Mouse (Mus musculus) cerebellum, adult 18-20 months (tissue): ENCODE results near the gene Lrwd1.

Experiments
- DNase-seq, 2 experiments: peaks; one replicate each; pipeline ENCODE4 v3.0.0; 2021

Gene Lrwd1

DNA sequence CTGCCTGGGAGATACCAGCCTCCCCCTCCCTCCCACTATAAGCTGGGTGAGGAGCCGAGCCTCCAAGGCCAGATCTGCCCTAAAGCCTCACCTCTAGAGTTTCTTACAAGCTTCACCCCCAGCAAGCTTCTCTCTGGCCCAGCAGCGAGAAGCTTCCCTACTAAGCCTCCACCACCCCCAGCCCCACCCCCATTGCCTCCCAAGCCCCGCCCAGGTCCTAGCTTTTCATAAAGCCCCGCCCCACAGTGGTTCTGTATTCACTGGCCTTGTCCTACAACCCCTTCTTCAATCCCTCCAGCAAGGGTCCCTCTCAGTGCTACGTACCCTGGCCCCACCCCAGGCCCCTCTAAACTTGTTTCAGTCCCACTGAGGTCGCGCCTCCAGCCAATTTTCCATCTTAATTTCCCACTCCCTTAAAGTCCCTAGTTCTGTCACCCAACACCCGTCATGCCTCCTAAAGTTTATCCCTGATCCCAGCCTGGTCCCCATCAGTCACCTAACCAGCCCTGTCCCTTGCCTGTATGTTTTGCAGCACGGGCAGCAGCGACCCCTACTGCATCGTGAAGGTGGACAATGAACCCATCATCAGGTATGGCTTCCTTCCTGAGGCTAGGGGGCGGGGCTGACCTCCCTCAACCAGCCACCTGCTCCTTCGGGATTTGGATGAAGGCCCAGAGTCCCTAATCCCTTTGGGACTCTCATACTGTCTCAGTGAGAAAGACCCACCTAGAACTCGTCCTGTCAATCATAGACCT is 46.9 kb downstream of the Lrwd1 start:
- DNase-seq: peak in 1 of 2 experiments; percentile 31

GRCm38 (mm10) chr5:136086290-136086689 is 49.6 kb downstream of the Lrwd1 start:
- DNase-seq: no peak

DNA sequence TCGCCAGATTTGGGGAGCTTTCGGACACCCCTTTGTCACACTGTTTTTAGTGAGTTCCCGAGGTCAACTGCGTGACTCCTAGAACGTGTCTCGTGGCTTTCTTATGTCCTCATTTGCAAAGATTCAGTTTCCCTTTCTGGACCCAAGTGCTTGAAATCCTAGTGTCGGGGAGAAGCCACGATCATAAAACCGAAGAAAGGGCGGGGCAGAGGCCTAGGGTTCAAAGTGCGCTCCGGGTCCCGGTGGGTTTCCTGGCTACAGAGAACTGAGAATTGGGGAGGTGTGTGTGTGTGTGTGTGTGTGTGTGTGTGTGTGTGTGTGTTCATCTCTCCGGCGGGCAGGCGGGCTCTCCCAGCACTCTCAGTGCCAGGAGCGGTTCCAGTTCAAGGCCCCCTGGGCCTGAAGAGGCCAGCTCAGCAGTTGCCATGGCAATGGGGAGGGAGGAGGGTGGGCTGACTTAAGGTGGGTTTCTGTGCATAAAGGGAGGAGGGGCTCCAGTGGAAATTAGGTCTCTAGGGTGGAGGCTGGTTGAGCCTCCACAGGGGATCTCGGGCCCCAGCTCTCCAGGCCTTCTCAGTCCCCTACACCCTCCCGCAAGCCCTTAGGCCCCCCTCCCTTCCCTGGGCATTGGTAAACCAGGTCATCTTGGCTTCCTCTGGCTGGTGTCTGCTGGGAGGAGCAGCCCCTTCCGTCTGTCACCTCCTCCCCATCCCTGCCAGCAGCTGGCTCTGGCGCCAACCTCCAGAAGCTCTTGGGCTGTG is 50.8 kb downstream of the Lrwd1 start:
- DNase-seq: peak; percentile 50 to 73

- peak; percentile 29 to 35 for DNase-seq
These were observed 51.6 kb downstream of the Lrwd1 start for GRCm38 (mm10) chr5:136084144-136084881.

DNA sequence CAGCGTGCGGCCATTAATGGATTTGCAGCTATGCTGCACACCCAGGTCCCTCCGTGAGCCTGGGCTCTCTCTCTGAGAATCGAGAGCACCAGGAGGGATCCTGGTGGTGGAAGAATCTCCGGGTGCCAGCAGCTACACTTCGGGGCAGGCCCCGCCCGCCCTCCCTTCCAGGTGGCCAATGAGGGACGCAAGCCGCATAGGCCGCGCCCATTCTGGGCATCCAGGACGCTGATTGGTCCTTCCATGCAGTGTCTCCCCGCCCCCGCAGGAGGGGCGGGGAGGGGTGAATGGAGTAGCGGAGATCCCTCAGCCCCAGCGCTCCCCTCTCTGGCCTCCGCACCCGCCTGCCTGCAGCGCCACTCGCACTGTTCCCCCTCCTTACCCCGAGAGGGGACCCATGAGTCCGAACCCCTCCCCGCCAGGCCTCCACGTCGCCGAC is 52.2 kb downstream of the Lrwd1 start, which contains the start of gene Rasa4:
Gene Rasa4, plus strand, starts transcription at position 248 of the 439 bp plus-strand sequence.
- peak; percentile 94 to 96 for DNase-seq

DNA sequence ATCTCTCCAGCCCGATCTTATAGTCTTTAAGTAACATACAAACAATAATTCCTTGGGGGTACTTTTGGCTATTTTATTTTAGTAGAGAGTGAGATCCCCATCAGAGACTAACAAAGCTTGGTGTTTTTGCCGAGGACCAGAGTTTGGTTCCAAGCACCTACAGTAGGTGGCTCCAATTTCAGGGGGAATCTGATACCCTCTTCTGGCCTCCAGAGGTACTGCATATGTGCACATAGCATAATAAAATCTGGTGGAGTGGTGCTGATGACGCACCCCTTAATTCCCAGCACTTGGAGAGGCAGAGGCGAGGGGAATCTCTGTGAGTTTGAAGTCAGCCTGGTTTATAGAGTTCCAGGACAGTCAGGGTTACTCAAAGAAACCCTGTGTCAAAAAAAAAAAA is 53.5 kb downstream of the Lrwd1 start:
- no peak for DNase-seq

- DNase-seq: no peak
These were observed 57.7 kb downstream of the Lrwd1 start for GRCm38 (mm10) chr5:136078136-136078535.

GRCm38 (mm10) chr5:136077001-136077550 is 58.8 kb downstream of the Lrwd1 start:
- DNase-seq: no peak

- no peak for DNase-seq
These were observed 59.6 kb downstream of the Lrwd1 start for GRCm38 (mm10) chr5:136076284-136076683.

DNA sequence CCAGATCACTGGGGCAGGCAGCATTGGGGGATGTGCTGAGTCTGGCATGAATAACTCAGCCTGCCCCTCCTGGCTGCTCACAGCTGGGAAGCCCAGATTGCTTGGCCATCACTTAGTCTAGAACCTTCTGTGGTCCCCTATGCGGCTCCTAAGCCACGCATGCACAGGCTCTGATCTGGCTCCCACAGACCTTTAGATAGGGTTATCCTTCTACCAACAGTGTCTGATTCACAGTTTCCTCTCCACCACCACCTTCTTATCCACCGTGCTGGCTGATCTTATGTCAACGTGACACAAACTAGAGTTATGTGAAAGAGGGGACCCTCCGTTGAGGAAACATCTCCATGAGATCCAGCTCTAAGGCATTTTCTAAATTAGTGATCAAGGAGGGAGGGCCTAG is 60.8 kb downstream of the Lrwd1 start:
- no peak for DNase-seq

GRCm38 (mm10) chr5:136073526-136073925 is 62.3 kb downstream of the Lrwd1 start:
- no peak for DNase-seq

DNA sequence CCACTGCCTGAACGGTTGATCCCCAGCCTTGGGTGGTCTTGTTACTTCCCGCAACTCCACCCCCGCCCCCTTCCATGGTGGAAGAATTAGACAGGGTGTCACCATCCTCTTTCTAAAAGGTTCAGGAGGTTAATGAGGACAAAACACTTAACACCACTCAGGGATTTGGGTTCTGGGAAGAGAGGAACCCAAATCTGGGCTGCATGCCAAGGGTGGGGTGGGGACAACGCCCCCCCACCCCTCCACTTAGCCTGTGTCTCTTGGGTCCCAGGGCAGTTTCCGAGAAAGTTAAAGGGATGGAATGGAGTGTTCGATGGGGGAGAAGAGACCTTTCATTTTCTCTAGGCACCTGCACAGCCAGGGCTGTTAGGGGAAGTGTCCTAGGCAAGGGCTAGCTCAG is 62.8 kb downstream of the Lrwd1 start:
- no peak for DNase-seq
